Mouse (Mus musculus): ENCODE measurements around the gene Pde3a. TPM values are rescaled to one million over a fixed set of nuclear protein-coding genes. Genes with fewer than 3 reads are reported as not detected.

The Pde3a gene
- polyA plus RNA-seq, 1 experiment, result 0.04 TPM

DNA sequence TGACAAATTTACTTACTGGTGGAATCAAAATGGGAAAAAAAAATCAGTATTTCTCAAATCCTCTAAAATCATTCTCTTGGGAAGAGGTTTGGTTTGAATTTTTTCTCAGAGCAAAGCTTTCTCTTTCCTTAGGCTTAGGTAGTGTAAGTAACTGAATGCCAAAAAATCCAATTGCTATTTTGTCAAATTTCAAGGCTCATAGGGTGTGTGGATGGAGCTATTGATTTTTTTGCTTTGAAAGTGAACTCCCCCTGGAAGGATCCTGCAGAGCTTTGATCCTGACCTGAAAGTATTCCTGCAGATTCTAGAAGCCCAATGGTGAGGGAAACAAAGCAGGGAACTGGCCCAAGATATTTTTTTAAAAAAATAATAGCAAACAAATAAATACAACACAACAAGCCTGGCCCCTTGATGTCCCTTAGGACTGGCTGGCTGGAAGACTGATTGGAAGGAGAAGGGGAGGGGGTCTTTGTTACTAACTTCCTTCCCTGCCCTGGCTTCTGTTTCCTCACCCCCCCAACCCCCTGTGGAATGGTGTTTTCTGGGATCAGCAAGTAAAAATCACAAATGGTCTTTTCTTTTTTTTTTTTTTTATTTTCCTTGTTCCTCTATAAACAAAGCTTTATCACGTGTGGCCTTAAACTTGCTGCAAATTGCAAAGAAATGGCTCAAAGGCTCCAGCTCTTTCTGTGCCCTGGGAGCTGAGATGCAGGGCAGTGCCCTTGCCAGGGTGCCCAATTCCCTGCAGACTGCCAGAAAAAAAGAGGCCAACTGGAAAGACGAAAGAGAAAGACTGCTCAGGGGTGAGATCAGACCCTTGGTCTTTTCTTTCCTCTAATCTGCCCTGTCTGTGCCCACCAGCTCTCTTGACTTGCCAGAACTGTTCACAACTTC lies 274.9 kb downstream of the Pde3a start, which contains the start of gene Slco1c1:
Gene Slco1c1, plus strand, starts transcription at position 622 of the 894 bp plus-strand sequence.
- no peak within 1 kb of the TSS for H3K4me3 ChIP-seq (ENCODE audit: low read depth, low read length)
- TF ChIP-seq CTCF (IDR thresholded peaks at IDR 0.05; ENCODE audit: low read depth, low read length) (no peak), EP300 (IDR thresholded peaks at IDR 0.05; ENCODE audit: insufficient read depth, low read depth, low read length) (no peak), POLR2A (IDR thresholded peaks at IDR 0.05; ENCODE audit: insufficient read depth, low read length) (no peak)
- no peaks in the 10 kb centered on the region for H3K4me1 ChIP-seq (ENCODE audit: control insufficient read depth, insufficient read depth, low read length)
- H3K9me3 ChIP-seq (replicated peaks; ENCODE audit: control insufficient read depth, insufficient read depth, low read length, poor library complexity, severe bottlenecking), result no peaks in the 10 kb centered on the region
- no peak within 1 kb of the TSS for H3K27ac ChIP-seq (ENCODE audit: insufficient read depth, low read length)
- H3K36me3 ChIP-seq (ENCODE audit: control insufficient read depth, insufficient read depth, low read length, poor library complexity, severe bottlenecking), result no peaks in the 10 kb centered on the region
- no peak within 1 kb of the TSS for H3K9ac ChIP-seq (ENCODE audit: low read depth, poor library complexity, severe bottlenecking)
- no peaks in the 10 kb centered on the region for H3K27me3 ChIP-seq (ENCODE audit: control insufficient read depth, insufficient read depth, low read length, poor library complexity, severe bottlenecking)

DNA sequence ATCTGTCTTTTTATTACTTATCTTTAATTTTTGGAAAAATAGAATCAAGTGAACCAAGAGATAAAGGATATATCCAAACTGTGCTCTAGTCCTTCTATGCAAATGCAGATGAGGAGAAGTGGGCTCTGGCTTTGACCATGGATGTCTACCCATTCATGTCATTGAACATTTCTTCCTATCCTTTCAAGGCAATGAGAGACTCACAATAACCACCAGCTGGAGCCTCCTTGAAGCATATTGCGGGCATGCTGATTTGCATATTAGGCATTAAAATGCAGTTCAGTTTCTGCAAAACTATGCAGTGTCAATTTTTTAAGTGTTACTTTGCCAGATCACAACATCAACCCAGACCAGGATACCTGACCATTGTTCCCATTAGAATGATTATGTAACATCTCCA lies 276.7 kb downstream of the Pde3a start:
- Histone ChIP-seq H3K9ac (ENCODE audit: low read depth, poor library complexity, severe bottlenecking) (no peak overlapping the region), H3K27ac (ENCODE audit: insufficient read depth, low read length) (no peak overlapping the region), H3K4me3 (ENCODE audit: low read depth, low read length) (no peak overlapping the region), H3K36me3 (ENCODE audit: control insufficient read depth, insufficient read depth, low read length, poor library complexity, severe bottlenecking) (no peaks in the 10 kb centered on the region), H3K9me3 (replicated peaks; ENCODE audit: control insufficient read depth, insufficient read depth, low read length, poor library complexity, severe bottlenecking) (no peaks in the 10 kb centered on the region), H3K27me3 (ENCODE audit: control insufficient read depth, insufficient read depth, low read length, poor library complexity, severe bottlenecking) (no peaks in the 10 kb centered on the region), H3K4me1 (ENCODE audit: control insufficient read depth, insufficient read depth, low read length) (no peaks in the 10 kb centered on the region)
- TF ChIP-seq CTCF (IDR thresholded peaks at IDR 0.05; ENCODE audit: low read depth, low read length), result no peak
- no peak for TF ChIP-seq POLR2A (IDR thresholded peaks at IDR 0.05; ENCODE audit: insufficient read depth, low read length)
- no peak for TF ChIP-seq EP300 (IDR thresholded peaks at IDR 0.05; ENCODE audit: insufficient read depth, low read depth, low read length)

DNA sequence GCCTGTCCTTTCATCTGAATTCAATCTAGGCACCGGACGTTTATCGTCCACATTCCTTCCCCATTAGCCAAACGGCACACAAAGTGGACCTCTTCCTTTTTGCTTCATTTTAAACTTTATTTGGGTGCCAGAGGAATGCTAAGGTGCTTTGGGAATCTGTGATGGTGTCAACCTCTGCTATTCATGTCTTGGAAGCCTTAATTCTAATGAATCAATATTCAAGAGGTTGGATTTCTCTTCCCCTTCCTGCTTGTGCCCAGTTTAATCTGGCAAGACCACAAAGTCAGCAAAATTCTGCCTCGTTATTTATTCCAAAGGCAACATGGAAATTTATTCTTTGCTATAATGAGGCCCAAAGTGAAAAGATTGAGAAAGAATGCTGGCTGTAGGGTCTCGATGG lies 281.8 kb downstream of the Pde3a start:
- H3K9ac ChIP-seq (ENCODE audit: low read depth, poor library complexity, severe bottlenecking), result no peak overlapping the region
- no peak overlapping the region for H3K4me3 ChIP-seq (ENCODE audit: low read depth, low read length)
- H3K27ac ChIP-seq (ENCODE audit: insufficient read depth, low read length), result no peak overlapping the region
- H3K4me1 ChIP-seq (ENCODE audit: control insufficient read depth, insufficient read depth, low read length), result no peaks in the 10 kb centered on the region
- no peaks in the 10 kb centered on the region for H3K36me3 ChIP-seq (ENCODE audit: control insufficient read depth, insufficient read depth, low read length, poor library complexity, severe bottlenecking)
- no peaks in the 10 kb centered on the region for H3K27me3 ChIP-seq (ENCODE audit: control insufficient read depth, insufficient read depth, low read length, poor library complexity, severe bottlenecking)
- H3K9me3 ChIP-seq (replicated peaks; ENCODE audit: control insufficient read depth, insufficient read depth, low read length, poor library complexity, severe bottlenecking), result no peaks in the 10 kb centered on the region
- no peak for TF ChIP-seq EP300 (IDR thresholded peaks at IDR 0.05; ENCODE audit: insufficient read depth, low read depth, low read length)
- TF ChIP-seq CTCF (IDR thresholded peaks at IDR 0.05; ENCODE audit: low read depth, low read length), result no peak
- TF ChIP-seq POLR2A (IDR thresholded peaks at IDR 0.05; ENCODE audit: insufficient read depth, low read length), result no peak

DNA sequence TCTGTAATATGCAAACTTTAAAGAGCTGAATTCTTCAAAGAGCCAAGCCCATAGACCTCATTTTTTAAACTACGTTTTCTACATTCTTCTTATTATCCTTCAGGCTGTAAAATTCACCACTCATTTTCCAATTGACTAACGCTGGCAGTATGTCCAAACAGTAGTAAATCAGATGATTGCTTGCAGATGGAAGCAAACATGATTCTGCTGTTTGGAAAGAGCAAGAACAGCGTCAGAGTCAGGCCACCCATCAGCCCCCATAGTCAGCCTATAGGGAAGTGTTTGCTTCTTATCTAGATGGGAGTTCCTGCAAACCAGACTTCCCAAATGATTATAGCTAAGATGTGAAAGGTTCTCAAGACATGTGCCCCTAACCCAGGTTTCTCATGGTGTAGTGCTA lies 288.2 kb downstream of the Pde3a start:
- no peak for TF ChIP-seq EP300 (IDR thresholded peaks at IDR 0.05; ENCODE audit: insufficient read depth, low read depth, low read length)
- TF ChIP-seq POLR2A (IDR thresholded peaks at IDR 0.05; ENCODE audit: insufficient read depth, low read length), result no peak
- no peak for TF ChIP-seq CTCF (IDR thresholded peaks at IDR 0.05; ENCODE audit: low read depth, low read length)

DNA sequence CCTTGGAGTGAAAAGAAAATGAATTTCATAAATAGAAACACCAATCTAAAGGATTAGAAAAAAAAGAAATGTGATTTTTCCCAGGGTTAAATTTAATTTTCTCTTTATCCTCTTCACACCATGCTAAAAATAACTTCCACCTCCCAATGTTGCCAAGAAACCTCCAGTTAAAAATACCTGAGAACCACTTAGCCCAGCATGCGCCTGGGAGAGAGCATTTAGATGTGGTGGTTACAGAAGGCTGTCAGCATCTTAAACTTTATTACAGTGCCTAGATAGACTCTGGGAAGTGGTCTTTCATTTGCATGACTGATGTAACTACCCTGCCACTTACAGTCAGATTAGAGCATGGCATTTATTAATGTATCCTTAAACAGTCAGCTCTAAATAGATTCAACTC lies 292.1 kb downstream of the Pde3a start:
- no peaks in the 10 kb centered on the region for H3K9me3 ChIP-seq (replicated peaks; ENCODE audit: control insufficient read depth, insufficient read depth, low read length, poor library complexity, severe bottlenecking)
- H3K4me3 ChIP-seq (ENCODE audit: low read depth, low read length), result no peak overlapping the region
- no peak for TF ChIP-seq EP300 (IDR thresholded peaks at IDR 0.05; ENCODE audit: insufficient read depth, low read depth, low read length)
- TF ChIP-seq POLR2A (IDR thresholded peaks at IDR 0.05; ENCODE audit: insufficient read depth, low read length), result no peak
- no peak for TF ChIP-seq CTCF (IDR thresholded peaks at IDR 0.05; ENCODE audit: low read depth, low read length)
- no peak overlapping the region for H3K9ac ChIP-seq (ENCODE audit: low read depth, poor library complexity, severe bottlenecking)
- H3K36me3 ChIP-seq (ENCODE audit: control insufficient read depth, insufficient read depth, low read length, poor library complexity, severe bottlenecking), result no peaks in the 10 kb centered on the region
- H3K27ac ChIP-seq (ENCODE audit: insufficient read depth, low read length), result no peak overlapping the region
- no peaks in the 10 kb centered on the region for H3K27me3 ChIP-seq (ENCODE audit: control insufficient read depth, insufficient read depth, low read length, poor library complexity, severe bottlenecking)
- no peaks in the 10 kb centered on the region for H3K4me1 ChIP-seq (ENCODE audit: control insufficient read depth, insufficient read depth, low read length)

More for the DNA sequence above, 288.2 kb downstream of the Pde3a start:
- Histone ChIP-seq H3K36me3 (ENCODE audit: control insufficient read depth, insufficient read depth, low read length, poor library complexity, severe bottlenecking) (no peaks in the 10 kb centered on the region), H3K4me1 (ENCODE audit: control insufficient read depth, insufficient read depth, low read length) (no peaks in the 10 kb centered on the region), H3K27me3 (ENCODE audit: control insufficient read depth, insufficient read depth, low read length, poor library complexity, severe bottlenecking) (no peaks in the 10 kb centered on the region), H3K4me3 (ENCODE audit: low read depth, low read length) (no peak overlapping the region), H3K9ac (ENCODE audit: low read depth, poor library complexity, severe bottlenecking) (no peak overlapping the region), H3K27ac (ENCODE audit: insufficient read depth, low read length) (no peak overlapping the region), H3K9me3 (replicated peaks; ENCODE audit: control insufficient read depth, insufficient read depth, low read length, poor library complexity, severe bottlenecking) (no peaks in the 10 kb centered on the region)

DNA sequence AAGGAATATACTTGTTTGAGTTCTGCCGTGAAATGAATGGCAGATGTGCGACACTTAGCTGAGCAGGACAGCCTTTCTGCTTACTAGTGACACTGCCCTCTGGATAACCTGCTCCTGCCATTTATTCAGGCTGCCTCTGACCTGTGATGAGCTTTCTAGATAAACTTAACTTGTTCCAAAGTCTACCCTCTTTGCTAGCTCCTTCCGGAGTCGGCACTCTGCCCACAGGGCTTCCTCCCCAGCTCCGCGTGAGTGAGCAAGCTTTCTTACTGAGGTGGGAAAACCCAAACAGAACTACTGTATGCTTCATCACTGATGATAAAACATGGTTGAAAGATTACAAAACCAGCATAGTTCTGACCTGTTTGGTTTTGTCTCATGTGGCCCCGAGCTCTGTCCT lies 294.3 kb downstream of the Pde3a start:
- no peak overlapping the region for H3K27ac ChIP-seq (ENCODE audit: insufficient read depth, low read length)
- H3K4me3 ChIP-seq (ENCODE audit: low read depth, low read length), result no peak overlapping the region
- H3K27me3 ChIP-seq (ENCODE audit: control insufficient read depth, insufficient read depth, low read length, poor library complexity, severe bottlenecking), result no peaks in the 10 kb centered on the region
- H3K4me1 ChIP-seq (ENCODE audit: control insufficient read depth, insufficient read depth, low read length), result no peaks in the 10 kb centered on the region
- TF ChIP-seq CTCF (IDR thresholded peaks at IDR 0.05; ENCODE audit: low read depth, low read length) (no peak), EP300 (IDR thresholded peaks at IDR 0.05; ENCODE audit: insufficient read depth, low read depth, low read length) (no peak), POLR2A (IDR thresholded peaks at IDR 0.05; ENCODE audit: insufficient read depth, low read length) (no peak)
- H3K36me3 ChIP-seq (ENCODE audit: control insufficient read depth, insufficient read depth, low read length, poor library complexity, severe bottlenecking), result no peaks in the 10 kb centered on the region
- H3K9ac ChIP-seq (ENCODE audit: low read depth, poor library complexity, severe bottlenecking), result no peak overlapping the region
- H3K9me3 ChIP-seq (replicated peaks; ENCODE audit: control insufficient read depth, insufficient read depth, low read length, poor library complexity, severe bottlenecking), result no peaks in the 10 kb centered on the region

Data from ES-Bruce4 (cell line).